Mouse (Mus musculus) hindbrain, embryonic 11.5 days (tissue): ENCODE results near the gene Mtmr6. TPM values are rescaled to one million over a fixed set of nuclear protein-coding genes. Genes with fewer than 3 reads are reported as not detected.

ENCODE experiments used
- ATAC-seq: fragments of 200-750 bp; cut with Nextera tagmentation; 2 replicates; pipeline ENCODE4 v1.8.0; 2017; ENCODE audit warnings: mild to moderate bottlenecking, moderate TSS enrichment, moderate library complexity; ENCODE audit not compliant: low FRiP score
- DNase-seq: peaks from one replicate; pipeline ENCODE4 v3.0.0-alpha.2; 2015; ENCODE audit warnings: low spot score
- H3K27ac ChIP-seq: fragments of 300-500 bp; sonication (generic); 2 replicates; pipeline ENCODE4 v1.5.1; 2014; ENCODE audit warnings: mild to moderate bottlenecking, low read depth, low read length
- H3K27me3 ChIP-seq: fragments of 300-500 bp; sonication (generic); 2 replicates; pipeline ENCODE4 v1.6.1; 2014; ENCODE audit warnings: mild to moderate bottlenecking, low read length, moderate library complexity, mixed read lengths; ENCODE audit not compliant: control insufficient read depth, insufficient read depth
- H3K36me3 ChIP-seq: fragments of 300-500 bp; sonication (generic); 2 replicates; pipeline ENCODE4 v1.6.1; 2014; ENCODE audit warnings: mild to moderate bottlenecking, low read length, moderate library complexity, mixed read lengths; ENCODE audit not compliant: control insufficient read depth, insufficient read depth
- H3K4me1 ChIP-seq: fragments of 300-500 bp; sonication (generic); replicated peaks from 2 replicates; pipeline ENCODE4 v1.6.1; 2014; ENCODE audit warnings: low read length, mixed read lengths; ENCODE audit not compliant: control insufficient read depth, insufficient read depth
- H3K4me2 ChIP-seq: fragments of 300-500 bp; sonication (generic); replicated peaks from 2 replicates; pipeline ENCODE4 v1.6.1; 2014; ENCODE audit warnings: mild to moderate bottlenecking, low read depth, low read length
- H3K4me3 ChIP-seq: fragments of 300-500 bp; sonication (generic); 2 replicates; pipeline ENCODE4 v1.5.1; 2014; ENCODE audit warnings: low read depth, low read length
- H3K9ac ChIP-seq: fragments of 300-500 bp; sonication (generic); 2 replicates; pipeline ENCODE4 v1.6.1; 2014; ENCODE audit warnings: low read depth, low read length
- H3K9me3 ChIP-seq: fragments of 300-500 bp; sonication (generic); 2 replicates; pipeline ENCODE4 v1.6.1; 2016; ENCODE audit warnings: low read length; ENCODE audit not compliant: control insufficient read depth
- WGBS: fragments of 180-500 bp; shearing (Covaris S2); extraction: QIAGEN DNeasy Blood & Tissue Kit; methylation state at CpG from one replicate; pipeline ENCODE4 v1.1.7; 2014; 5-methylcytosine and 5-hydroxymethylcytosine counted together
- polyA plus RNA-seq: library from polyadenylated mRNA; unstranded; fragments of >200 nt; fragmentation: Nextera tagmentation; extraction: Ambion mirVana; gene quantifications from 2 replicates; pipeline ENCODE4 v1.2.1, GENCODE M21; 2014

Mtmr6 gene
- polyA plus RNA-seq, 1 experiment from 2014 or later = 46.4 TPM

DNA sequence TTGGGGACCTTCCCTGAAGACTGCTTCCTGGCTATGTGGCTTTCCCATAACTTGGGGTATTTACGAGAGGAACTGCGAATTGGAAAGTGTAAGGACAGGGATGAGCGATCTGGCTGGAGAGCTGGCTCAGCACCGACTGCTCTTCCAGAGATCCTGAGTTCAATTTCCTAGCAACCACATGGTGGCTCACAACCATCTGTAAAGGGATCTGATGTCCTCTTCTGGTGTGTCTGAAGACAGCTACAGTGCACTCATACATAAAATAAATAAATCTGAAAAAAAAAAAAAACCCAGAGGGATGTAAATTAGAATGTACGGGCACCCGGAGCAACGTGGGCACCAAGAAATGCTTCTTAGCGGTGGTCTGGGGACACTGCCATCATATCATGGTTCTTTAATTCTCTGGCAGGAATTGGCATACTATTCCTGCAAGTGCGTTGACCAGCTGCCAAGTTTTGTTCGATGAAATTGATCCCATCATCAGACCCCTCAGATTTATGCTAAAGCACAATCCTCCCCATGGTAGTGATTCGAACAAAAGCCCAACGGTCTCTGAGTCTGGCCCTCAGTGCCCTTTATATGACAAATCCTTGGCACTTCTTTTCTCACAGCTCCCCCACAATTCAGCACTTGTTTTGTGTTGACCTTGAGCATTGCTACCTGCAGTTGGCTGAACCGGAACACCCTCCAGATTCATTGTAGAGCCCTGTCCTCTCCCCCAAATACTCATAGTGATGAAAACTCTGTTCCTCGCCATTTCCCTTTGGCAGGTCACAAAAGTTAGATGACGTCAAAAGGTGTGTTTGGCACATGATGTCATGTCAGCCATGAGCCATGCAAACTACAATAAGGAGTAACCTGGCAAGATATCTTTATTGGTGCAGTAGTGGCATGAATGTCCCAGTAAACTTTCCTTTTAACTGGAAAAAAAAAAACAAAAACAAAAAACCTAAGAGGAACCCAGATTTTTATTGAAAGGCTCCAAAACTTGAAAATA lies 12.7 kb upstream of the Mtmr6 start:
- Histone ChIP-seq H3K4me3 (peak overlapping the region; percentile 83), H3K27me3 (no peaks in the 10 kb centered on the region), H3K27ac (peak overlapping the region; percentile 83), H3K9me3 (no peaks in the 10 kb centered on the region), H3K4me1 (0 out of 2 replicates have a peak, but pooled peaks cover 4% of the 10 kb centered on the region), H3K9ac (peak overlapping the region; percentile 77), H3K36me3 (no peaks in the 10 kb centered on the region), H3K4me2 (peak overlapping the region; percentile 87)
- DNase-seq (no peak), ATAC-seq (no peak)
- 21% methylated on average over 15 of the region's 15 CpGs for WGBS

DNA sequence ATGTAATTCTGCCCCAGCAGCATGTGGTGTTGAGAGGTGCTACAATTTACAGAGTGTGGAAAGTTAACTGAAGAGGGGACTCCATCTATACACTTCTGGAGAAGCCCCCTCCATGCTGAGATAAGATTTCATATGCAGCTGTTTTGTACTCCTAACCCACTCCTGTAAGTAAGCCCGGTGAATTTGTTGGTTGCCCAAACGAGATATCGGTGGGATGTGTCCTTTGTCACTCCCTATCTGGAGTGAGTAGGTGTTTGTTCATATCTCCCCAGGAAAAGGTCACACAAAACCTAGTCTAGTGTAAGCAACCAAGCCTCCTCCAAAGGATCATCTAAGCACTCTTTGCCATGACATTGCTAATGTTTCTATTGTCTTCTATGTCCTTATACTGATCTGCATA lies 11.6 kb upstream of the Mtmr6 start:
- WGBS = 95% methylated on average over 3 of the region's 3 CpGs
- DNase-seq (no peak), ATAC-seq (no peak)
- H3K9me3 ChIP-seq = no peaks in the 10 kb centered on the region
- 0 out of 2 replicates have a peak, but pooled peaks cover 4% of the 10 kb centered on the region for H3K4me1 ChIP-seq
- H3K4me3 ChIP-seq = no peak overlapping the region
- no peak overlapping the region for H3K27ac ChIP-seq
- no peak overlapping the region for H3K9ac ChIP-seq
- no peaks in the 10 kb centered on the region for H3K27me3 ChIP-seq
- no peaks in the 10 kb centered on the region for H3K36me3 ChIP-seq
- H3K4me2 ChIP-seq = no peak overlapping the region

DNA sequence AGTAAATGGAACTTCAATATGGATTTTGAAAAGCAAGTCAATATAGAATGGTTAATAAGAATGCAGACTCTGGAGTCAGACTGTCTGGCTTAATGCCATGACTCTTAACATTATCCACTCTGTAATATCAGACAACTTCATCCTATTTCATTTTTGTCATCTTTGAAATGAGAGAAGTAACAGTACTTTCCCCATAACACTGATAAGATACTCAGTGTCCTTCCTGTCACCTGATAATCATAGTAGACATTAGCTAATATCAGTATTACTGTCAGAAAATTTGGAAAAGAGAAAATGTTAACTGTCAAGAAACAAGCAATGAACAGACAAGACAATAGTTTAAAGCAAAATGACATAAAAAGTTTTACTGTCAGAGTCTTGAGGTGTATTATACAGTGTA lies 10.3 kb upstream of the Mtmr6 start:
- no peaks in the 10 kb centered on the region for H3K36me3 ChIP-seq
- H3K27ac ChIP-seq = no peak overlapping the region
- no peak for ATAC-seq
- no peak overlapping the region for H3K4me3 ChIP-seq
- H3K27me3 ChIP-seq = no peaks in the 10 kb centered on the region
- no peak for DNase-seq
- no peaks in the 10 kb centered on the region for H3K9me3 ChIP-seq
- 0 out of 2 replicates have a peak, but pooled peaks cover 4% of the 10 kb centered on the region for H3K4me1 ChIP-seq
- H3K9ac ChIP-seq = no peak overlapping the region
- H3K4me2 ChIP-seq = no peak overlapping the region

DNA sequence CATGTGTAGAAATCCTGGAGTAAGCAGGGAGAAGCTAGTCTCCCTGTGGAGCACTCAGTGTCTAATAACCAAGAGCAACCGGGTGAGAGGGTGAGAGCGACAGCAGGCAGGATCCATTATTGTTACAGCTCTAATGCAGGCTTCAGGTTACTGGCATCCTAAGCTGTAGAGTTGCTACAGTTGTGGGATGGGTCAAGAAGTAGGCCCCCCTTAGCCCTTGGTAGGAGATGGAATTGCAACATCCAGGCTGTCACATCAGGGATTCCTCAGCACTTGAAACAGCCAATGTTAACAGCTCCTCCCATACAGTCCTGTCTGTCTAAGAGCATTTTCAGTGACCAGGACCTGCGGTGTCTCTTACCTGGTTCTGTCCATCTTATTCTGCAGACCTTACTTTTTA lies 8.7 kb upstream of the Mtmr6 start:
- H3K9ac ChIP-seq = no peak overlapping the region
- H3K27ac ChIP-seq = no peak overlapping the region
- no peaks in the 10 kb centered on the region for H3K36me3 ChIP-seq
- no peaks in the 10 kb centered on the region for H3K27me3 ChIP-seq
- WGBS = 30% methylated on average over 3 of the region's 3 CpGs
- no peak overlapping the region for H3K4me2 ChIP-seq
- no peak for DNase-seq
- H3K4me1 ChIP-seq = 0 out of 2 replicates have a peak, but pooled peaks cover 4% of the 10 kb centered on the region
- H3K4me3 ChIP-seq = no peak overlapping the region
- no peaks in the 10 kb centered on the region for H3K9me3 ChIP-seq
- no peak for ATAC-seq

DNA sequence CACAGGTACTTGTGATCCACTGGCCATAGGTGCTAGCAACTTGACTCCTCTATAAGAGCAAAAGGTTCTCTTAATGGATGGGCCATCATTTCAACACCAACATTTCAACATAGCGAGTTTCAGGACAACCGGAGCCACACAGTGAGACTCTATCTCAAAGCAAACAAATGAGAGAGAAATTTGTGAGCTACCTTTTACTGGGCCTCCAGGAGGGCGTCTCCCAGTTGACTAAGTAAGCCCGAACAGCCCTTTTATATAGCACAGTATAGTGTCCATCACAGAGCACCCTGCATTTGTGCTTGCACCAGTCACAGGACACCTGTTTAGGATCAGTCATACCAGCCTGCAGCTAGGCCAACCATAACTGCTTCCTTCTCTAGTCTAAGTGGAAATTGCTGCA lies 7.9 kb upstream of the Mtmr6 start:
- no peak overlapping the region for H3K27ac ChIP-seq
- no peak overlapping the region for H3K4me2 ChIP-seq
- ATAC-seq (no peak), DNase-seq (no peak)
- WGBS = 82% methylated on average over 4 of the region's 4 CpGs
- no peaks in the 10 kb centered on the region for H3K36me3 ChIP-seq
- no peak overlapping the region for H3K4me3 ChIP-seq
- no peak overlapping the region for H3K9ac ChIP-seq
- no peaks in the 10 kb centered on the region for H3K27me3 ChIP-seq
- H3K9me3 ChIP-seq = no peaks in the 10 kb centered on the region
- 0 out of 2 replicates have a peak, but pooled peaks cover 4% of the 10 kb centered on the region for H3K4me1 ChIP-seq

DNA sequence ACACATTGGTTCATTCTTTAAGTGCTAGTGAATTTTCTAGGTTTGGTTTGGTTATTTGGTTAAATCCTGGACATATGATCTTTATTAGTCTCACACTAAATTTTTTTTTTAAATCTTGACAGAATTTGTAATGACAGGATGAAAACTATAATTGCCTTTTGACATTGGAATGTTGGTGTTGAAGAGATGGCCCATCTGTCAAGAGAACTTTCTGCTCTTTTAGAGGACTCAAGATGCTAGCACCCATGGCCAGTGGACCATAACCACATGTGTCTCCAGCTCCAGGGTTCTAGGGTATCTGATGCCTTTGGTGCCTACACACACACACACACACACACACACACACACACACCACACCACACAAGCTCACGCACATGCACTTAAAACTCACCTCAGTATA lies 7.2 kb upstream of the Mtmr6 start:
- Histone ChIP-seq H3K4me2 (no peak overlapping the region), H3K27ac (no peak overlapping the region), H3K27me3 (no peaks in the 10 kb centered on the region), H3K36me3 (no peaks in the 10 kb centered on the region), H3K4me3 (no peak overlapping the region), H3K9me3 (no peaks in the 10 kb centered on the region), H3K9ac (no peak overlapping the region), H3K4me1 (no peaks in the 10 kb centered on the region)
- DNase-seq (no peak), ATAC-seq (no peak)
- 83% methylated on average over 1 of the region's 1 CpGs for WGBS

DNA sequence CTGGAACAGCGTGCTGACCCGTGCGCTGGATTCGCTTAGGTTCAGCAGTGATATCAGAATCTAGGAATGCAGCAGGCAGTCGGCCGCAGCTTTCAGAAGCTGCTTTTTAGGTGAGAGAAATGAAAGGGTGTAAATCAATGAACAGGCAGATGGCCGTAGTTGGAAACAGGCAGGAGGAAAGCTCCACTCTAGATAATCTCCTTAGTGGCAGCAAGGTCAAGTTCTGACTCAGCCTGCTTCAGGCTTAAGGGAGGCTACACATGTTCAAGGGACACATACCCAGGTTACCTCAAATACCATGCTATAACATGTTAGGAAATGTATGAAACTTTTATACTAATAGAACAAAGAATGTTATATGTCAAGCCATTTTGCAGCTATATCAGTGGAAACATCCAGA lies 2.7 kb upstream of the Mtmr6 start:
- DNase-seq (no peak), ATAC-seq (no peak)
- H3K9me3 ChIP-seq = no peaks in the 10 kb centered on the region
- H3K27ac ChIP-seq = no peak overlapping the region
- no peaks in the 10 kb centered on the region for H3K36me3 ChIP-seq
- H3K4me3 ChIP-seq = no peak overlapping the region
- no peak overlapping the region for H3K9ac ChIP-seq
- 84% methylated on average over 7 of the region's 7 CpGs for WGBS
- H3K4me1 ChIP-seq = no peaks in the 10 kb centered on the region
- H3K27me3 ChIP-seq = no peaks in the 10 kb centered on the region
- H3K4me2 ChIP-seq = no peak overlapping the region

DNA sequence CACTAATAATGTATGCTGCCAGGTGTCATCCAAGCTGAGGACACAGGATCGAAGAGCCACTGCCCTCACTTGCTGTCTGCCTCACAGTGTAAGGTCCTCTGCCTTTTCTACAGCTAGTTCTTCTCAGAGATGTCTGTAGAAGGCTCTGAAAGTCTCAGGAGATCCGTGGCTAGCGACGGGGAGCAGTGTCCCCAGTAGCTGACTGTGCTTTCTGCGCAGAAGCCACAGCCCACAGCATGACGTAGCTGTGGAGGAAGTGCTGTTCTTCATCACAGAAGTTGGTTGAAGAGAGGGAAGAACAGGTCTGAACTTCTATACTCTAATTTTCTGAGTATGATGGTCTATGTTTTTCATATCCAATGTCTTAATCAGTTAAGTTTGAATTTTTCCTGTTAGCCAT lies 4.3 kb downstream of the Mtmr6 start:
- no peak overlapping the region for H3K4me3 ChIP-seq
- ATAC-seq = no peak
- DNase-seq = no peak
- H3K9me3 ChIP-seq = no peaks in the 10 kb centered on the region
- H3K4me2 ChIP-seq = no peak overlapping the region
- no peaks in the 10 kb centered on the region for H3K4me1 ChIP-seq
- no peak overlapping the region for H3K27ac ChIP-seq
- H3K36me3 ChIP-seq = no peaks in the 10 kb centered on the region
- H3K9ac ChIP-seq = no peak overlapping the region
- WGBS = 95% methylated on average over 6 of the region's 6 CpGs
- no peaks in the 10 kb centered on the region for H3K27me3 ChIP-seq

DNA sequence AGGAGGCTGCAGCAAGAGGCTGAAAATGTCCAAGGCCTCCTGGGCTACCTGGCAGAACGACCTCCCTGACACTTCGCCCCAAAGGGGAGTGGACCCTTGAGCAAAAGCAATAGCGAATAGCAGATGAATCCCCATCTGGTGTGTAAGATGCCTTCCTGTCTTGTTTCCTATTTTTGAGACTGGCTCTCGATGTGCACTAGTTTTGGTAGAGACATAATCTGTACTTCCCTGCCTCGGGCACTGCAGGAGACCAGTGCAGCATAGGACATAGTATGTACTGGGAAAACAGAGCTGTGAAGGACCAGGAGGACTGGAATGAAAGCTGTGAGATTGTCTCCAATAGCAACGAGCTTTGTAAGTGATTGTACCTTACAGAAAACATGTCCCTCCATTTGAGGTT lies 8.3 kb downstream of the Mtmr6 start:
- no peak overlapping the region for H3K4me3 ChIP-seq
- H3K36me3 ChIP-seq = no peaks in the 10 kb centered on the region
- DNase-seq (no peak), ATAC-seq (no peak)
- no peak overlapping the region for H3K9ac ChIP-seq
- H3K27ac ChIP-seq = no peak overlapping the region
- no peaks in the 10 kb centered on the region for H3K9me3 ChIP-seq
- H3K4me1 ChIP-seq = no peaks in the 10 kb centered on the region
- no peak overlapping the region for H3K4me2 ChIP-seq
- 79% methylated on average over 6 of the region's 6 CpGs for WGBS
- no peaks in the 10 kb centered on the region for H3K27me3 ChIP-seq
